Mouse (Mus musculus): ENCODE measurements around the gene Cenpt. TPM values are rescaled to one million over a fixed set of nuclear protein-coding genes. Genes with fewer than 3 reads are reported as not detected.

Gene Cenpt
- 27.8 and 30.8 TPM in 2 replicates for polyA plus RNA-seq (2012; rRNA removed)

DNA sequence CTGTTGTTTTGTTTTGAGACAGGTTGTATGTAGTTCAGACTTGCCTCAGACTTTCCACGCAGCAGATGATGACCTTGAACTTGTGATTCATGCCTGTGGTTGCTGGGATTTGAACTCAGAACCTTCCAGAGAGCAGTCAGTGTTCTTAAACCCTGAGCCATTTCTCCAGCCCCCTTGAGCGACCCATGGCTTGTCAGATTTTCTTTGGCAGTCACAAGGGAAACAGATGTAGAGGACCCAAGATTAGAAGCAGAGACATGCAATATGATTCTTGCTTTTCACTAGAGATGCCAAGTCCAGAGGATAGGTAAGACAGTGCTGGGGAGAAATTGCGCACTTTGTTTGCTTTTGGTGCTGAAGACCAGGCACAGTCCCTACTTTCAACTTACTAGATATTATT is at the start of gene Cenpt:
TSS of gene Cenpt (minus strand) at position 101 of the 400 bp plus-strand sequence.
- DNase-seq = no peak
- Histone ChIP-seq H3K27me3 (ENCODE audit: control insufficient read depth, insufficient read depth, low read length) (no peaks in the 10 kb centered on the region), H3K4me3 (replicated peaks; ENCODE audit: insufficient read depth, low read depth, low read length) (no peak within 1 kb of the TSS), H3K4me1 (ENCODE audit: control insufficient read depth, insufficient read depth, low read length) (no peaks in the 10 kb centered on the region; the same call in 1 of the 2 replicates), H3K27ac (ENCODE audit: insufficient read depth, low read length) (no peak within 1 kb of the TSS)
- 88% methylated on average over 3 of the region's 3 CpGs for WGBS
- TF ChIP-seq POLR2A (IDR thresholded peaks at IDR 0.05; ENCODE audit: borderline replicate concordance, insufficient read depth, low read length) (no peak), CTCF (IDR thresholded peaks at IDR 0.05; ENCODE audit: borderline replicate concordance, insufficient read depth, low read depth, low read length) (no peak)

DNA sequence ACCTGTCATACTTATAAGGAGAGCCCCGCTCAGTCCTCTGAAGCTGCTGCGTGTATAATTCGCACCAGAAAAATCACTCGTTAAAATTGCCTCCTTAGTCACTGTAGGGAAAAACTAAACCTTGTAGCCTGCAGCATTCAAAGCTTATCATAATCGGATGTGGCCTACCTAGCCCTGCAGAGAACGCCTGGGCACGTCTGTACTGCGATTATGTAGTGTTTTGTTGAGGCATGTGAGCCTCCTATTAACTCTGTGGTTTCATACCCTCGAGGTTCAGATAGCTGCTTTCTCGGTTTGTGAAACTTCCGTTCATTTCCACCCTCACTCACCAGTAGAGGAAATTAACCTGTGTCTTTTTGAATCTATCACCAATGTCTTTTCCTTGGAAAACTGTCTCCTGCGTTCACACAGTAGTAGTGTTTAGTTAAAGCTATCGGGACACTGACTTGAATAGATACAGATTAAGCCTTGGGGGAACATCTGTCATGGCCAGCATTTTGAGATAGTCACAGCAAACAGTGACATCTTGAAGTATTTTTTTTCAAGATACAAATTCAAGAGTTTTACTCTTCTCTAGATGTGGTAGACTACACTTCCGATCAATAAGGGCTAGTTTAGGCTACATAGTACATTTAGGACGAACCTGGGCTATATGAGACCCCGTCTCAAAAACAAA is 48.0 kb upstream of the Cenpt start:
- 28% methylated on average over 16 of the region's 16 CpGs for WGBS
- peak overlapping the region; percentile 66 for H3K4me3 ChIP-seq (replicated peaks; ENCODE audit: insufficient read depth, low read depth, low read length)
- H3K27me3 ChIP-seq (ENCODE audit: control insufficient read depth, insufficient read depth, low read length) = no peaks in the 10 kb centered on the region
- DNase-seq = no peak
- TF ChIP-seq POLR2A (IDR thresholded peaks at IDR 0.05; ENCODE audit: borderline replicate concordance, insufficient read depth, low read length) (no peak), CTCF (IDR thresholded peaks at IDR 0.05; ENCODE audit: borderline replicate concordance, insufficient read depth, low read depth, low read length) (no peak)
- H3K4me1 ChIP-seq (ENCODE audit: control insufficient read depth, insufficient read depth, low read length) = no peaks in the 10 kb centered on the region
- H3K27ac ChIP-seq (ENCODE audit: insufficient read depth, low read length) = peak overlapping the region; percentile 94

DNA sequence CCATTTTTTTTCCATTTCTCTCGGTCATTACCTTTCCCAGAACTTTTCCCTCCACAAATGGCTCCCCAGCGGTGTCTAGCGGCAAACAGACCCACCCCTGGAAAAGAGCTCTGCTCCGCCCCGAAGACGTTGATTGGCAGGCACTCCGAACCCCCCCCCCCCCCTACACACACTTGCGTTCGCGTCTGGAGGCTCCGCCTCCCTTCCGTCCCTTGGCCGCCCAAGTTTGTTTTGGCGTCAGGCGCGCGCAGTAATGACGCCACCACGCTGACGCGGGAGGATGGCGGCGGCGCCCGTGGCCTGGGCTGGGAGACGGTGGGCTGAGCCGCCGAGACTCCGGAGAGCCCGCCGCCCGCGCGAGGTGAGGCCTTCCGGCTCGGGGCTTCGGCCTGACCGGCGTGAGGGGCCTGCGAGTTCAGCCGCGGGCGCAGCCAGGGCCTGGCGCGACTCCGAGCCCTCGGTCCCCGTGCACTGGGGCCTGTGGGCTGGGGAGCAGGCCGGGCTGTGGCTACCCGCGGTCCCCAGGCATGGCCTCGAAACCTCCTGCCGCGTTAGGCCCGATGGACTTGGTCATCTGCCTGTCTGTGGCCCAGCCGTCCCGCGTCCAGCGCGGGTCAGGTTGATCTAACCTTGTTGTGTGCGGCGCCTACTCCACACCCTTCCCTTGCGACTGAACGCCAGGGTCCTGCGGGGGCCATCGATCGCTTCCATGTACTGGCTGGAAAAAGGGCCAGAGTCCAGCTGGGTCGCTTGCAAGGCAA is 47.3 kb upstream of the Cenpt start, which contains the start of gene Pskh1:
TSS of gene Pskh1 (plus strand) at position 262 of the 761 bp plus-strand sequence.
- H3K4me3 ChIP-seq (replicated peaks; ENCODE audit: insufficient read depth, low read depth, low read length) = peak within 1 kb of the TSS; percentile 66
- H3K27me3 ChIP-seq (ENCODE audit: control insufficient read depth, insufficient read depth, low read length) = no peaks in the 10 kb centered on the region
- DNase-seq = peak; percentile 93 to 95
- TF ChIP-seq POLR2A (IDR thresholded peaks at IDR 0.05; ENCODE audit: borderline replicate concordance, insufficient read depth, low read length) (peak; percentile 81), CTCF (IDR thresholded peaks at IDR 0.05; ENCODE audit: borderline replicate concordance, insufficient read depth, low read depth, low read length) (no peak)
- under 1% methylated on average over 68 of the region's 68 CpGs for WGBS
- peak within 1 kb of the TSS; percentile 94 for H3K27ac ChIP-seq (ENCODE audit: insufficient read depth, low read length)
- H3K4me1 ChIP-seq (ENCODE audit: control insufficient read depth, insufficient read depth, low read length) = no peaks in the 10 kb centered on the region

DNA sequence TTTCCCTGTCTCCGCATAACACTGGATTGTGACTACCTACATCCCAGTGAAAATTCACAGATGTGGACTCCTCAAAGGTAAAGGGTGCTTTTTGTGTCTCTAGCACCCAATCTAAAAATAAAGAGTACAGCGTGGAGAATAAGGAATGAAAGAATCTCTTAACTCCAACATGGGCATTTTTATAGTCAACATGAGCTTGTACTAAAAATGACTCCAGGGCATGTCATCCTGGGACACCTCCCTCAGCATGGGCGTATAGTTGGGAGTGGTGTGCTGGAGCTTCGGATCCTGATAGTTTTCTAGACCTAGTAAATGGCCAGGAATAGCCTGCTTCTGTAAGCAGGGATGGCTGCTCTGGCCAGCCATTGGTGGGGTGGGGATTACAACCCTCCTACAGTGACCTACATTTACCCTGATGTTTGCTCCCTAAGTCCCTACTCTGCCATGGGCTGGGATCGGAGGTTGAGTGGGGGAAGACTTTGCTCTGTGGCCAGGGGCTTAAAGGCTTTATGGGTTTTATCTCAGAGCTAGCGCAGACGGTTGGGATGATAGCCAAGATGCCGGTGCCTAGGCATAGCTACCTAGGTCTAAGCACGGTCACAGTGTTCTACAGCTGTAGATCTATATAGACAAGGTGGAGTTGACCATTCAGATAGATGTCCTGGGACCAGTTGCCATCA is 44.9 kb upstream of the Cenpt start:
- WGBS = 78% methylated on average over 9 of the region's 9 CpGs
- Histone ChIP-seq H3K27me3 (ENCODE audit: control insufficient read depth, insufficient read depth, low read length) (no peaks in the 10 kb centered on the region), H3K4me1 (ENCODE audit: control insufficient read depth, insufficient read depth, low read length) (no peaks in the 10 kb centered on the region), H3K4me3 (replicated peaks; ENCODE audit: insufficient read depth, low read depth, low read length) (no peak overlapping the region), H3K27ac (ENCODE audit: insufficient read depth, low read length) (no peak overlapping the region)
- no peak for TF ChIP-seq CTCF (IDR thresholded peaks at IDR 0.05; ENCODE audit: borderline replicate concordance, insufficient read depth, low read depth, low read length)
- TF ChIP-seq POLR2A (IDR thresholded peaks at IDR 0.05; ENCODE audit: borderline replicate concordance, insufficient read depth, low read length) = no peak
- no peak for DNase-seq

DNA sequence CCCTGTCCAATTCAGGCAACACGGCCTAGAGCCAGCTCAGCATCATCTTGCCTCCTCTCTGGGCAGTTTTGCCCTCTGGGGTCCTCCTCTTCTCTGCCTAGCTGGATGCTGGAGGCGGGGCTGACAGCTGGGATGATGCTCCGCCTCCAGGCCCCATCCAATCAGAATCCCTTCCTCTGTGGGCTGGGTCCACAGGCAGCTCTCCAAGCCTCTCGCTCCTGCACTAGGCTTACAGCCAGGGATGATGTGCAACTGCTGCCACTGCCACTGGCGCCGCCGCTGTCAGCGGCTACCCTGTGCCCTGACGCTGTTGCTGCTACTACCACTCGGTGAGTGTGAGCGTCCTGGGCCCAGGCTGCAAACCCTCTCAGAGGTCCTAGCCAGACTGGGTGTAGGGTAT is 40.3 kb upstream of the Cenpt start, which contains the start of gene Nrn1l:
TSS of gene Nrn1l (plus strand) at position 229 of the 400 bp plus-strand sequence.
- H3K27me3 ChIP-seq (ENCODE audit: control insufficient read depth, insufficient read depth, low read length) = no peaks in the 10 kb centered on the region
- H3K27ac ChIP-seq (ENCODE audit: insufficient read depth, low read length) = no peak within 1 kb of the TSS
- peaks cover 6% of the 10 kb centered on the region; the same call in 1 of the 2 replicates for H3K4me1 ChIP-seq (ENCODE audit: control insufficient read depth, insufficient read depth, low read length)
- H3K4me3 ChIP-seq (replicated peaks; ENCODE audit: insufficient read depth, low read depth, low read length) = no peak within 1 kb of the TSS
- WGBS = 19% methylated on average over 11 of the region's 11 CpGs
- TF ChIP-seq POLR2A (IDR thresholded peaks at IDR 0.05; ENCODE audit: borderline replicate concordance, insufficient read depth, low read length) = no peak
- TF ChIP-seq CTCF (IDR thresholded peaks at IDR 0.05; ENCODE audit: borderline replicate concordance, insufficient read depth, low read depth, low read length) = no peak
- DNase-seq = peak; percentile 43 to 59

DNA sequence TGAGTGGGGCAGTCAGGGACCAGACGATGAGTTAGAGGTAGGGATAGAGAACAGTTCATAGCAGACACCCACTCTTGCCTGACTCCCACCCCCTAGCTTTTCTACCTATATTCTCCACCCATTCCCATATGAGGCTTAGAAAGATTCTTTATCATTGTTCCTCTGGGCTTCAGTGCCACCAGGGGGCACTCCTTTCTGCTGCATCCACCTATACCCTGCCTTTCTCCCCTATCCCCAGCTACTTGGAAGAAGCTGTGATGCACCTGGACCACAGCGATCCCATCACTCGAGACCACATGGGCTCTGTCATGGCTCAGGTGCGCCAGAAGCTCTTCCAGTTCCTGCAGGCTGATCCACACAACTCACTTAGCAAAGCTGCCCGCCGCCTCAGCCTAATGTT is 39.4 kb upstream of the Cenpt start:
- Histone ChIP-seq H3K27ac (ENCODE audit: insufficient read depth, low read length) (no peak overlapping the region), H3K4me1 (ENCODE audit: control insufficient read depth, insufficient read depth, low read length) (peaks cover 6% of the 10 kb centered on the region; the same call in 1 of the 2 replicates), H3K27me3 (ENCODE audit: control insufficient read depth, insufficient read depth, low read length) (no peaks in the 10 kb centered on the region), H3K4me3 (replicated peaks; ENCODE audit: insufficient read depth, low read depth, low read length) (no peak overlapping the region)
- TF ChIP-seq CTCF (IDR thresholded peaks at IDR 0.05; ENCODE audit: borderline replicate concordance, insufficient read depth, low read depth, low read length) (peak; percentile 45; the same call in 1 of the 2 replicates), POLR2A (IDR thresholded peaks at IDR 0.05; ENCODE audit: borderline replicate concordance, insufficient read depth, low read length) (no peak)
- WGBS = 68% methylated on average over 6 of the region's 6 CpGs
- DNase-seq = no peak

DNA sequence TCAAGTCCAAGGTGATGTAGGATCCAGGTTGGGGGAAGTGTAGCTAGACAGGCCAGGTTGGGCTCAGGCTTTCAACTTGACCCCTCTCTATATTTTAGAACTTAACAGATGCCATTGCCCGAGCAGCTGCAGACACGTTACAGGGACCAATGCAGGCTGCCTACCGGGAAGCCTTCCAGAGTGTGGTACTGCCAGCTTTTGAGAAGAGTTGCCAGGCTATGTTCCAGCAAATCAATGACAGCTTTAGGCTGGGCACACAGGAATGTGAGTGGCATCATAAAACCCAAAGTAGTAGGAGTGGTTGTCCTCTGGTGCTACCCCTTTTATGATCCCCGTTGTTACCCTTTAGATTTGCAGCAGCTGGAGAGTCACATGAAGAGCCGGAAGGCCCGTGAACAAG is 37.8 kb upstream of the Cenpt start:
- Histone ChIP-seq H3K4me3 (replicated peaks; ENCODE audit: insufficient read depth, low read depth, low read length) (no peak overlapping the region), H3K27ac (ENCODE audit: insufficient read depth, low read length) (no peak overlapping the region), H3K4me1 (ENCODE audit: control insufficient read depth, insufficient read depth, low read length) (peaks cover 6% of the 10 kb centered on the region; the same call in 1 of the 2 replicates), H3K27me3 (ENCODE audit: control insufficient read depth, insufficient read depth, low read length) (no peaks in the 10 kb centered on the region)
- no peak for DNase-seq
- WGBS = 26% methylated on average over 6 of the region's 6 CpGs
- TF ChIP-seq POLR2A (IDR thresholded peaks at IDR 0.05; ENCODE audit: borderline replicate concordance, insufficient read depth, low read length) = no peak
- TF ChIP-seq CTCF (IDR thresholded peaks at IDR 0.05; ENCODE audit: borderline replicate concordance, insufficient read depth, low read depth, low read length) = no peak

All from cerebellum, adult 2 months (tissue).